Mouse (Mus musculus): ENCODE measurements at regions not wholly inside any gene's neighbourhood (a gene's known extent, or its start where the extent isn't known, plus 50 kb on each side); places are given as distances from the start of the nearest gene placed in this dataset.

- DNase-seq (ENCODE audit: low read depth, low spot score): no peak
These were observed 125.0 kb upstream of the Gm765 start for GRCm38 (mm10) chr6:98467563-98467962.

GRCm38 (mm10) chr6:98452277-98452676, 109.7 kb upstream of the Gm765 start:
- DNase-seq (ENCODE audit: low read depth, low spot score): no peak

- DNase-seq (ENCODE audit: low read depth, low spot score): no peak
These were observed 93.1 kb upstream of the Gm765 start for GRCm38 (mm10) chr6:98435676-98436075.

- DNase-seq (ENCODE audit: low read depth, low spot score): no peak
These were observed 90.7 kb upstream of the Gm765 start for GRCm38 (mm10) chr6:98433286-98433685.

- DNase-seq (ENCODE audit: low read depth, low spot score): no peak
These were observed 86.6 kb upstream of the Gm765 start for GRCm38 (mm10) chr6:98429120-98429519.

GRCm38 (mm10) chr6:98402605-98403004, 60.1 kb upstream of the Gm765 start:
- no peak for DNase-seq (ENCODE audit: low read depth, low spot score)

- no peak for DNase-seq (ENCODE audit: low read depth, low spot score)
These were observed 52.0 kb upstream of the Gm765 start for GRCm38 (mm10) chr6:98394589-98394988.

All from embryo, embryonic 11.5 days (tissue).